Mouse (Mus musculus): Measurements from ENCODE around the gene Slc1a7.

Slc1a7 gene

DNA sequence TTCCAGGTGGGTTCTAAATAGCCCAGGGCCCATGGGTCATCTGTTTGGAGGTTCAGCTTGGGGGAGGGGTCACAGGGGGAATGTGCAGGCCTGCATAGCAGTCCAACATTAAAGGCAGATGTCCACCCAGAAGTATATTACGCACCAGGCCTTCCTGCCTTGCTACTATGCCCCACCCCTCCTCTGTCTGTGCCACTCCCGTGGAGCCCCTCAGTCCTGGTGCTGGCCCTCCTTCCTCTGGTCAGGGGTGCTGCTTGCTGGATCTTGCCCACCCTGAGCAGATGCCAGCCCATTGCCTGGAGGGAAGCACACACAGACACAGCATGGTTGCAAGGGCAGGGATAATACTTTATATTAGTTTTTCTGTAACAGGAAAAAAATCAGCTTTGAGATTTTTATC, 46.3 kb downstream of the Slc1a7 start:
- no peak for DNase-seq (ENCODE audit: low spot score)

DNA sequence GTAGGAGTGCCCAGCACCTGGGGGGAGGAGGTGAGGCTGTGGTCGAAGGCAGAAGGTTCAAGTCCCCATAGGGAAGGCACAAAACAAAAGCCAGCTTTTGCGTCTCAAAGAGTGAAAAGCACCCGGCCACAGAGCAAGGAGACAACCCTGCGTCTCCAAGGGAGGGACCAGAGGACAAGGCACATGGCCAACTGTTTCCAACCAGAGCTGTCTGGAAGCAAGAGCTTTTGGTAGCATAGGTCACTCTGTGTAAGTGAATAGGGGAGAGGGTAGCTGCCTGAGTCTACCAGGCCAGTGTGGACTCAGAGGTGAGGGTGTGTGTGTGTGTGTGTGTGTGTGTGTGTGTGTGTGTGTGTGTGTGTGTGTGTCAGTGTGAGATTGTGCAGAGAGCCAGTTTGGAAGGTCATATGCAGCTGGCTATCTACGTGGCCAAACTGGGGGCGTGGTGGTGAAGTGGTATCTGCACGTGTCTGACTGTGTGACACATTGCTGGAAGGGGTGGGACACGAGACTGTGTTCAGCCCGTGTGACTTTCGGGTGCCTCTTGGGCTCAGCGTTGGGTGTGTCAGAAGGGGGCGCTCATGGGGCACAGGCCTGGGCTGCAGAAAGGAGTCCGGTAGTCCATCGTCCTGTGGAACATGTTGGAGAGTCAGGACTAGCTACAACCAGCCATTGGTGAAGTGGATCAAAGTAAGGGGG, 47.1 kb downstream of the Slc1a7 start:
- no peak for DNase-seq (ENCODE audit: low spot score)

DNA sequence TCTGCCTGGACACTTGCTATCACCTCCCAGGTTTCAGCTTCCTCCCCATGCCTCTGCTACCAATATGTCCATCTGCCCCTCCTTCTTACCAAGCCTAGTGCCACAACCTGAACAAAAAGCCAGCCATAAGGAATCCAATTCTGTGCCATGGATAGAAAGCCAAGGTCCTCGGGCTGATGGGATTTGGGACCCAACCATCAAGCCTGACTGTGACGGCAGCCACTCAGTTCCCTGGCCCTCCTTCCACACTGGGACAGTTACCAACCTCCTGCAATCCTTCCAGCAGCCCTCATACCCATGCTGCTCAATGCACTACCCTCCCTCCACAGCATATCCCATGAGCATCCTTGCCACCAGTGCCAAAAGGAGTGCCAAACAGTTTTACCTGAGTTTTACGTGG, 48.2 kb downstream of the Slc1a7 start:
- no peak for DNase-seq (ENCODE audit: low spot score)

DNA sequence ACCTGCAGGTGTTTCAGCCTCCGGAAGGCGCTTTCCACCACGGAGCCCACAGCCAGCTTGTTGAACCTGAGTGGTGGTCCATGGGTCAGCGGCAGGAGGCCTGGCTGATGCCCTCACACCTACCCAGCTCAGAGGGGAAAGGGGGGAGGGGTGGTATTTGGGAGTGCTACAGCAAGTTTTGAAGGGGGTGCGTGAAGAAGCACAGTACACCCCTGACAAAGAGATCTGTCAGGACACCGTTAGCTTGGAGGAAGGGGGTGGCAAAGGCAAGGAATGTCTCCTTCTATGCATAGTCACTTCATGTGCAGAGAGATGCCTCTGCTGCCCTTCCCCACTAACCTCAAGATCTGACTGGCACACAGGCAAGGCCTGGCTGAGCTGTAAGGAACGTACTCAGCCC, 49.7 kb downstream of the Slc1a7 start:
- no peak for DNase-seq (ENCODE audit: low spot score)

DNA sequence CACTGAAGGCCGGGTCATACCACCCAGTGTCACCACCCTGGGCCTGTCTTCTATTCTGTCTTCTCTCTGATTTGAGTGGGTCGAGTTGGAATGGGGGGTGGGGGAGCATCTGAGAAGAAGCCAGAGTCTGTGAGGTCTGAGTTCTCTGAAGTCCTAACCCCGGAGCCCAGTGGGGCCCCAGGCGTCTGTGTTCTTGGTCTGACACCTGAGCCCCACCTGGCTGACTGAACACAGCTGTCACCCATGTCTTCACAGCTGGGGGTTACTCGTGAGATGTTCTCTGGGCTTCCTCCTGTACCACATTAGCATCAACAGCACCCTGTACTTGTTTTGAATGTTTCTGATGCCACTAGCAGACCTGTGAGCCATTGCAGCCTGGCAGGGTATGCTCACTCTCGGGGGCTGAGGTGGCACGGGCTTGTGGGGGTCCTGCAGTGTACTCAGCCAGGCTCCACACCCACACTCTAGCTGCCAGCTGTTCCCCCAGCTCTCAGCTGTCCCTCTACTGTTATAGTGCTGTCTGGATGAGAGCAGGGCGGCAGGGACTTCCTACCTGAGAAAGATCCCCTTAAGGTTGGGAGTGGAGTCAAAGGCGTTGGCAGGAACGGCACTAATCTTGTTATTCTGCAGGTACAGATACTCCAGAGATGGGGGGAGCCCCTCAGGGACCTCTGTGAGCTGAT, 50.2 kb downstream of the Slc1a7 start:
- no peak for DNase-seq (ENCODE audit: low spot score)

DNA sequence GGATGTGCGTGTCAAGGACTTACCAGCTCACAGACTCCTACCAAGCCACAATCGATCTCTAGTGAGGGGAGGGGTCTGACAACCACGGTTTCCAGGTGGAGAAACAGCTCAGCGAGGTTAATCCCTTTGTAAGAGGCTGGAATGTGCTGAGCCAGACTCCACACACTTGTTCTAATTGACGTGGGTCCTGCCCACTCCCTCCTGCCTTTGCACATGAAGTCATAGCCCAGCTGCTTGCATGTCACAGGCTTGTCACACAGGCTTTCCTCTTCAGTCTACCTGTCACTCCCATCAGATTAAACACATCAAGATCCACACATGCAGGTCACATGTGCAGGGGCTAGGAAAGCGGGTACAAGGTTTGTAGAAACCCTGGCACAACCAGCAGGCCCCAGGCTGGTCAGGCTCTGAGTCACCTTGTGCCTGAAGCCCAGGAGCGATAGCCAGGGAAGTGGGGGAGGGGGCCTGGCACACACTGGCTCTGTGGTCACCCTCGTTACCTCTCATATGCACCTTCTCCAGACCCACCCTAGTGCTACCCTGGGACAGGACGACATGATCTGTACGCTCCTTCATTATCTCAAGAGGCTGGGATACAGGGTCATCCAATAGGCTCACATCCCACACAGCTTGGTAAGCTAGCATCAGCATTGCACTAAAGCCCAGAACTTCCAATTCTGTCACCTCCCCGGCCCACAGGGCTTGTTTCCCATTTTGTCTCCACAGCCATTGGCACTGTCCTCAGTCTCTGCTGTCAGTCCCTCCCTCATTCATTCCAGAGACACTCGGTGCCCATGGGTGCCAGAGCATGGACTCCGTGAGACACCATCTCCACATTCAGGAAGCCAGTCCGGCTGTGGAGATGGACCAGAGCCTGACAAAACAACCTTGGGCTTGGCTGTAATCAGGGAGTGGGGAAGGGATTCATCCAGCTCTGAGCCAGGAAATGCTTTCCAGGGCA, 51.1 kb downstream of the Slc1a7 start:
- no peak for DNase-seq (ENCODE audit: low spot score)

DNA sequence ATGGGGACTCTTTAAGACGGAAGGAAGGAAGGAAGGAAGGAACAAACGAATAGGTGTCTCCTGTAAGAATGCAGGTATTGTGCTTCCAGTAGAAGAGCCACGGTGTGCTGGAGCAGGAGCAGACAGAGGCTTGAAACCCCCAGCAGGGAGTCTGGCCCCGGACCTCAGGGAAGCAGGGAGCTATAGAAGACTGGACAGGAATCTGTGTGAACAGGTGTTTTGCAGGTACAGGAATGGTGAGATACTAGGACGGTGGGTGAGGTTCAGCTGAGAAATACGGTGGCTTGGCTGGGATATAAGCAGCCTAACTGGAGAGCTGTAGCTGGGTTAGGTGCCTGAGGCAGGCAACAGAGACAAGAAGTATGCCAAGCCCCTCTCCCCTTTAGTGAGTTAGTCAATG, 52.0 kb downstream of the Slc1a7 start:
- DNase-seq (ENCODE audit: low spot score), result no peak

DNA sequence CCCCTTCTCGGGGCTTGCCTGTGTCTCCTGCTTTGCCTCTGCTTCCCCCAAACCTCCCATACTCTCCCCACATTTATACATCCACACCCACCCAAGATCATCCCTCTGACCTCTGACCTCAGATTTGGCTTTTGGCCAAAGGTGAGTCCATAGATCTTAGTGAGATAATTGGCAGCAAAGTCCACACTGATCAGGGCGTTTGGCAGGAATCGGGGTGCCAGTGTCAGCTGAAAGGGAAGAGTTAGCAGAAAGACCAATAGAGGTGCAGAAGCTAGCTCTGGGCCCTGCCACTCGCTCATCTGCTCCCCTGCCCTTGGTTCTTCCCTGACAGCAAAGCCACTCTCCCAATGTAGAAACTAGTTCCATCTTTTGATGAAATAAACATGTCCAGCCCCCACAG, 55.1 kb downstream of the Slc1a7 start:
- no peak for DNase-seq (ENCODE audit: low spot score)

DNA sequence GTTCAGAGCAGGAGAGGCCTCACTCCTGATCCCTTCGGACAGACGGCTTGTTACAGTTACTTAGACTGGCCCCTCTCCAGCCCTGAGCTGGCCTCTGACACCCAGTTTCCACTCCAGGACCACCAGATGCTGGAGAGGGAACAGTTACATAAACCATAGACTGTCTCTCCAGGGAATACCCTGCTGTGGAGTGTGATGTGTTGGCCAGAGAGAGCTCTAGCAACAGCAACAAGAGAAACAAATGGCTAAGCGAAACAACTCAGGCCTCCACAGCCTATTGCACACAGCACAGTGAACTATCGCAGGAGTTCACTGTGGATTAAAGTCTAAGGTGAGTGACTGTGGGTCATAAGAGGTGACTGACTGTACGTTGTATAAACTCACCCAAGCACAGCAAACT, 56.5 kb downstream of the Slc1a7 start:
- DNase-seq (ENCODE audit: low spot score), result no peak

DNA sequence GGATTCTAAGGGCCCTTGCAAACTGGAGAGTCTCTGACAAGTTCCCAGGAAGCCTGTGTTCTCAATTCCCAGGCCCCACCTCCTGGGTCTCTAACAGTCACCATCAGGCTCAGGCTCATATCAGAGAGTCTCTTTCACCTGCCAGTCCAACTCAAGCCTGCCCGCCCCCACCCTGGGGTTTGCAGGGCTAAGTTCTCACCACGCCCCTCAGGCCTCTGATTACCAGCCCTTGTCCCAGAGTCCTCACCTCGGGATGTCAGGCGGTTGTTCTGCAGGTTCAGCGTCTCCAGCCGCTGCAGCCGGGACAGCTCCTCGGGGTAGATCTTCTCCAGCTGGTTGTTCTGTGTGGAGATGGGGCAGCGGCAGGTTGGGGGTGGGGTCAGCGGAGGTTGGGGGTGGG, 57.1 kb downstream of the Slc1a7 start:
- DNase-seq (ENCODE audit: low spot score), result no peak

DNA sequence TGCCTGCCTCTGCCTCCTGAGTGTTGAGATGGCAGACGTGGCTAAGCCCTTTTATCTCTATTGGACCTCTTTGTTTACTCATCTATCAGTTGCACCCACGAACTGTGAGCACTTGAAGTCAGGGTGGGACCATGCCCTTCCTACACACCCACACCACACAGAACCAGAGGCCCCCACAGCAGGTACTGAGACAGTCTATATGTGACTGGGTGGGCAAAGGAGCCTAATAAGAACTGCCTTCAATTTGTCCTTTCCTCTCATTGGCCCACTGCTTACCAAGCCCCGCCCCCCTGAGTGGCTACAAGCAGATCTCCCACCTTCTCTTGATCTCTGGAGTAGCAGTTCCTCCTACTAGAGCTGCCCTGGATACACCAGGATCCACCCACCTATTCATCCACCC, 58.1 kb downstream of the Slc1a7 start:
- DNase-seq (ENCODE audit: low spot score), result no peak

DNA sequence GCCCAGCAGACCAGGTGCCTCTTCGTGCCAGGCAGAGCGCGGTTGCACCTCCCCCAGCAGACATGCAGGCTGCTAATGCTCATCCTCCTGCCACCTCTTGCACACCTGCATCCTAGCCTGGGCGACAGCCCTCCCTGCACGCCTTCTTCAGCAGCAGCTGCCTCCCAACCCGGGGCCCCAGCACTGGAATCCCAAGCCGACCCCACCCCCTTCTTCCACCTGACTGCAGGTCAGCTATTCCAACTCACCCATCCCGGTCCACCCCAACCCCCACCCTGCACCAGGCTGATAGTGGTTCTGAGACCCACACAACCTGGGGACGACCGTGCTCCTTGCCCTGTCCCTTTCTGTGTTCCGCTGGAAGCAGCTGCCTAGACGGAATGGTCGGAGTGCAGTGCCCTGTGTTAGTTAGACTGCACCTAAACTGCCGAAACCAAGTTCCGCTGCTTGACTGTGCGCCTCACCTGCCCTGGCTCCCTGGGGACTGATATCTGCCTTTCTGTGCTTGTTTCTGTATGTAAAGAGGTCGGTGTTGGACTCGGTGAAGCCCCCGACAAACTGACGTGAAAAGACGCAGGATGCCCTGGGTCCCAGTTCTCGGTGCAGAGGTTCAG, 62.9 kb downstream of the Slc1a7 start:
- no peak for DNase-seq (ENCODE audit: low spot score)

DNA sequence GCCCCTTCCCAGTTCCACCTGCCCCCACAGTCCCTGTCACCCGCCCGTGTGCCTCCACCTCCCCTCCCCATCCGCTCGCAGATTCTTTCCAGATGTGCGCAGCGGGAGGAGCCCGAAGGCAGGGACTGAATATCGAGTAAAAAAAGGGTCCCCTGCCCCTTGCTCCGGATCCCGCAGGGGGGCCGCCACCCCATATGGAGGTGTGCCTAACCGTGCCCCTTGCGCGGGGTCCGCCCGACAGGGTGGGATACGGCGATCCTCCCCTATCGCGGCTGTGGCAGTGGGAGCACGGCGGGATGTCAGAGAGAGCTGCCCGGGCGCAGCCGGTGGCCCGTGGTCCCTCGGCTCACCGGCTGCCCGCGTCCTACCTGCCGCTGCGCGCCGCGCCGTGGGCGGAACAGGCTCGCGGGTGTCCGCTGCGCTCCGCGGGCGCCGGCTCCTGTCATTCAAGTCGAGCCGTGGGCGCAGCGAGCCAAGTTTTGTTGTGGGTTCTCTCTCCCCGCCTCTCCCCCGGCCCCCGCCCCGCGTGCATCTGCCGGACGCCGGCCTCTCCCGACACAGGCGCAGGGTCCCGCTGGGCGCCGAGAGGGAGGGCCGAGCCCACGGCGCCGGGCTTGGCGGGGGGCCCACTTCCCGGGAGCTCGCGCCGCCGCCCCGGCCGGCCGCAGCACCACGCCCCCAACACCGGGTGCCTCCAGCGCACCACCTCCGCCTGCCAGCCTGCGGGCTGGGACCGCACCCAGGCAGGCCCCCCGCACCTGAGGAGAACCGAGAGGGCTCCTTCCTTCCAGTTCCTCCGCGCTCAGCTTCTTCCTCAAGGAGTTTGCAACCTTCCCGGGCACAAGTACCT, 63.6 kb downstream of the Slc1a7 start:
- no peak for DNase-seq (ENCODE audit: low spot score)

DNA sequence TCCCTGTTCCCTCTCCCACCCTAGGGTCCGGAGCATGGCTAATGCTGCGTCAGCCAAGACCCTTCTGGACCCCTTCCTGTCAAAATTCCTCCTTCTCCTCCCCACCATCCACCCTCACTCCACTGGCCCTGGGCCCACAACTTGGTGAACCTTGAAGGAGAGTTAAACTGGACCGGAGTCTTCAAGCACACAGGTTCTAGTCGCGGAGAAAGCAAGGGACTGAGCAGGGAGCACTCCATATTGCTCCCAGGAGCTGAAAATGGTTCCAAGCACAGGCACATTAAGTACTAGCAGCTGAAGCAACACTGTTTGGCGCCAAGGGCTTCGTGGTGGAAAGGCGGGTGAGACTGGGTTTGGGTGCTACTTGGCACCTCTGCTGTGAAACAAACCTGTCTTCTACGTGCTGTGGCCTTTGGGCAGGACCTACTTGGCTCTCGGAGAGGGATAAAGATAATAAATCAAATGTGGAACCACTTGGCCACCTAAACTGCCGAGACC, 64.3 kb downstream of the Slc1a7 start:
- no peak for DNase-seq (ENCODE audit: low spot score)

DNA sequence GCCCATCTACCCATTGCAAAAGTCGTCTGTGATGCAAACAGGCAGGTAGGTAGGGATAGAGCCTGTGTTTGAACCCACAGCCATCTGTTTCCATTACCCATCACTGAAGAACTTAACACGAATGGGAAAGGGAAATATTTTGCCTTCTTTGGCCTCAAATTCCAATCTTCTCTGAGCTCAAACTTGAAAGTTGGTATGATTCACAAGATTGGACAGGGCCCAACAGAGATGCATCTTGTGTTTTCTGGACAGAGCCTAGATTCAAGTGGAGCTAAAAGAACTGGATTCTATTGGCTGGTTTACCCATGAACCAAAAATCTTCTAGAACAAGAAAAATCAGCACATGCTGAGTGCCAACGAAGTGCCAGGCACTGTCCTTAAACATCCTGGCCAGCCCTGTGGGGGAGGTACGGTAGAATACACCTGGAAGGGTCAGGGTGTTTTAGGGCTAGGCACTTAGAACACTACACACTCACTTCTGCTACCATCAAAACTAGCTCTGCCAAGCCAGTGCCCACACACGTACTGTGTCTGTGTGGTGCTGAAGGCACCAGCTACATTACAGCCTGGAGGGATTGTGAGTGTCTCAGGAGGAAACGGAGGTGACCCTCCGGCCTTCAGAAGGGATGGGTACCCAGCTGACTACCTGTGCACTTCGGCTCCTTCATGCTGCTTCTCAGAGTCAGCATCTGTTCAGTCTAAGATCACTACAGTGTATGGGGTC, 65.1 kb downstream of the Slc1a7 start:
- DNase-seq (ENCODE audit: low spot score), result no peak

DNA sequence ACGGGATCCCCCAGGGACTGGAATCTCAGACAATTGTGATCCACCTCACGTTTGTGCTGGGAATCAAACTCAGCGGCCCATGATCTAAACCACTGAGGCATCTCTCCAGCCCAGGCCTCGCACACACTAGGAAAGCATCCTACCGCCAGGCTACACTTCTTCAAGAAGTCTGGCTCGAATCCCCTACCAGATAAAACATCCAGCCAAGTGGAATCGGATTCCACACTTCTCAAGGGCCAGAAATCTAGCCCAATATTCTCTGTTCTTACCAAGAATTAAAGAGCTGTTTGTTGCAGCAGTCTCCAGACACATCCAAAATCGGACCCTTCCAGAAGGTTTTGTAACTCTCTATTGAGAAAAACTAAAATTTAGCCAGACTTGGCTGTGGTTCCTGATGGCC, 68.9 kb downstream of the Slc1a7 start:
- no peak for DNase-seq (ENCODE audit: low spot score)

DNA sequence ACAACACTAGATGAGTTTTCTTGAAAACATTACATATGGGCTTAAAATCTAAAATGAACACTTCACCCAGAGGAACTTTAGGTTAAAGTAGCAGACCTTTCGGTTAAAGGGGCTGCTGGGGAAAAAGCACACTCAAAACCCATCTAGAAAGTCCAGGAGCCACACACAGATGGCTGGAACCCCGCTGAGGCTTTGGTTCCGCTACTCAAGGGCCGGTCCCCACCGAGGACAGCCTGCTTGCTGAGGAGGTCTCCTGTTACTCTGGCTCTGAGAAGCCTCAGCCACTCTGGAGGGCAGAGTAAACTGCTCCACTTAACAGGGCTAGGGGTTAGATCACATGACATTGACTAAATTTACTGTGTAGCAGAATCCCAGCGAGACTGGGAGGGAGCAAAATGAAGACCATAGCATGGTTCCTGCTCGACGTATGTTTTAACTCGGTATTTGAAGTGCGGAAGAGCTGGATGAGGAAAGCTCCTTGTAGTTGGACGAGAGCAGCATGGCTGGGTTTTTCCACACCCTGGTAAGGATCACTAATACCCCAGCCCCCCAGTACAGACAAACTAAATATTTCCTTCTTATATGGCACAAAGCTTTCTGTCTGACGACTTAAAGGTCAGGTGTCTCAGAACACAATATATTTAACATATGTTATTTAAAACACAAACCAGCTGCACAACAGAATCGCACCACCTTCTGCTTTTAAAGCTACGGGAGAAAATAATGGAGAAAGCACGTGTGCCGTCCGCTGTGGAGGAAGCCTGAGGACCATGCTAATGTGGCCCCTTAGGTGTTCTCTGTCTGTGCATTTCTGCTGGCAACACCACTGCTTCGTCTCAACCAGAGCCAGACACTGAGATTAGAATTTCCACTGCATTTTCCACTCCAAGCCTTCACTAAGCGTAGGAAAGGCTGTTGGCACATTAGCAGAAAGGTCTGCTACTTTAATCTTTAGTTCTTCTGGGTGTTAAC, 77.3 kb downstream of the Slc1a7 start:
- no peak for DNase-seq (ENCODE audit: low spot score)

DNA sequence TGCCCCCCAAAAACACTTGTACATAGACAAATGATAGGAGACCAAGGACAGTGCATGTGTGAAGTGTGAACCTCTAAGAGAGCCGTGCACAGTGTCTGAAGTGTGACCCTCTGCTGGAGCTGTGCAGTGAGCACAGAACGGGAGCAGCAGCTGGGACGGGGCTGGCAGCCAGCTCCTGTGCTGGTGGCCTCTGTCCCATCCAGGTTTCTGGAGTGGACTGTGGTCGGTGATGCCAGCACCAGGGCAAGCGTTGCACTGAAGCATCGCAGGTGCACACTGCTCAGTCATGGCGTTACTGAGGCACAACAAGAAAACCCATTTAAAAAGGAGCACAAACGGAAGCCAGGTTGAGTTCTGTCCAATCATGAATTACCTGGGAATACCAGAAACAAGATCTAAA, 78.0 kb downstream of the Slc1a7 start:
- DNase-seq (ENCODE audit: low spot score), result no peak

DNA sequence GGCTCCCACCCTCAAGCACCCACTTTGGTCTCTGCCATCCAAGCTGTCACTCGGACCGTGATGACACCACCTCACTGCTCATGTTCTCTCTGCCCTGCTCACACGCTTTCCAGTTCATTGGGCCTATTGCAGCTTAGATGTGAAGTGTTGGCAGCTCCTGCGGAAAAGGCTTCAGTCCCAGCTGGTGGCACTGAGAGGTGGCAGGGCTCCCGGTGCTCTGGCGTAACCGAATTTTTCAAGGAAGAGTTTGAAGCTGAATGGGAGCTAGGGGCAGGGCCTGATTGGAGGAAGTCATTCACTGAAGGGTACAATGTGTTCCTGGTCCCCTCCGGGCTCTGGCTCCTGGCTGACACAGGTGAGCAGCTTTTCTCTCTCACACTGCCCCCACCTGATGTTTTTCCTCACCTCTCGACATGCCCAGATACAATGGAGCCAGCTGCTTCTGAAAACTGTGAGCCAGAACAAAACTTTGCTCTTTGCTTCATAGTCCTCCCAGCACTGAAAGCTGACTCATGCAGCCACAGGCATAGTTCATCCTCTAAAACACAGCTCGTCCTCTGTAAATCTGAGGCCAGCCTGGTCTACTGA, 83.6 kb downstream of the Slc1a7 start:
- DNase-seq (ENCODE audit: low spot score), result no peak
